Mouse (Mus musculus) B cell, adult 2 months (primary cell): ENCODE measurements at regions not wholly inside any gene's neighbourhood (a gene's known extent, or its start where the extent isn't known, plus 50 kb on each side); places are given as distances from the start of the nearest gene placed in this dataset.
A peak's percentile ranks its signal among the peaks of the same experiment; 100 is the strongest.

Experiments used
- DNase-seq, 2 experiments: peaks; one replicate each; pipeline ENCODE4 v3.0.0; 2022

DNA sequence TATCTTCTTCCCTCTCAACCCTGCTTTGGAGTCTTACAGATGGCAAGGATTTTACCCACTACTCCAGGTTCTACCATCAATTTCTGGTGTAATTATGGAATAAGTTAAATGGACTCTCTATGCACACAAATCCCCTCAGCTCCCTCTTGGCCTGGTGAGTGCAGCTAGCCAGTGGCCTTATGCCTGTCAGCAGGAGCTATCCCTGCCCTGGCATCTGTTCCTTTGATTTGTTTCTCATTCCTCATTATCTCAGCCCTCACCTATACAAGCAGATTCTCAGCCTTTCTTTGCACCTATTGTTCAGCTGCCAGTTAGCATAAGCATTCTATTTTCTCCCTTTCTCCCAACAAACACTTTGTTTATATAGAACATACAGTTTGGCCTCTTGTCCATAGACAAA, 150.3 kb downstream of the Rnf152 start:
- no peak for DNase-seq

DNA sequence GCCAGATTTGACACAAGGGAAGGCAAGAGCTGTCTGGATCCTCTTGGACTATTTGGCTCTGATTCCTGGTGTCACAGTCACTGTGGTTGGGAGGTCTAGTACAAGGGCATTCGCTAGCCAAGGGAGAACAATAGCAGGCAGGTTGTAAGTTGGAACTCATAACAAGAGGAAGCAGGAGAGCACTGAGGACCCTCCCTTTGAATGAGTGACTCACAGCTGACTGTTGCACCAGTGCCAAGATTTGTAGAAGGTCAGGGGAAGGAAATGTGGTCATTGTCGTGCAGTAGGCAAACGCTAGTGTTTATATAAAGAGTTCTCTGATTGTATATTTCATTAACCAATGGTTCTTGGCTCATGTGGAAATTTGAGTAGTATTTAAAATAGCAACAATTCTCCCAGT, 157.2 kb downstream of the Rnf152 start:
- DNase-seq = no peak

DNA sequence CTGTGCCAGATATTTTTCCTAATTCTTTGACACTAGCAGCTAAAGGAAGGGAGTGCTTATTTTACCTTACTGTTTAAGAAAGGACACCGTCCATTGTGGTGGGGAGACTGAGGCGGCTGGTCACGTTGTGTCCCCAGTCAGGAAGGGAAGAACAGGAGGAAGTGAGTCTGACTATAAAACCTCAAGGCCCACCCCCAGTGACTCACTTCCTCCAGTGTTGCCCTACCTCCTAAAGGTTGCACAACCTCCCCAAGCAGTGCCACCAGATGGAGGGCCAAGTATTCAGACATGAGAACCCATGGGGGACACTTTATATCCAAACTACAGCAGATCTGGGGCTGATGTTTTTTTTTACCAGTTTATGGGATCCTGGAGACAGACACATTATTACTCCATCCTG, 165.4 kb downstream of the Rnf152 start:
- DNase-seq = no peak

DNA sequence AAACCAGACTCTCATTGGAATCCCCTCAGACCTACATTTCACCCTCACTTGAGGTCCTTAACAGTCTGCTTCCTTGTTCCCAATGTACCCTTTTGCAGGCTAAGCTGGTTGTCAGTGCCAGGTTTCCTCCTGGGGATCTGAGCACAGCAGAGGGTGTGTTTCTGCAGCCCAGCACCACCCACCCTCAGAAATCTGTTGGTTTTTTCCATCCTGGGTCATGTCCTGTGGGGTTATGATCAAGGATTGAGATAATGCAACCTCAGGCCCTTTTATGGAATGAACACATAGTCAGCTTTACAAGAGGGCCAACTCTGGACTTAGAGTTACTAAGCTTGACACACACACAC, 167.6 kb downstream of the Rnf152 start:
- no peak for DNase-seq

DNA sequence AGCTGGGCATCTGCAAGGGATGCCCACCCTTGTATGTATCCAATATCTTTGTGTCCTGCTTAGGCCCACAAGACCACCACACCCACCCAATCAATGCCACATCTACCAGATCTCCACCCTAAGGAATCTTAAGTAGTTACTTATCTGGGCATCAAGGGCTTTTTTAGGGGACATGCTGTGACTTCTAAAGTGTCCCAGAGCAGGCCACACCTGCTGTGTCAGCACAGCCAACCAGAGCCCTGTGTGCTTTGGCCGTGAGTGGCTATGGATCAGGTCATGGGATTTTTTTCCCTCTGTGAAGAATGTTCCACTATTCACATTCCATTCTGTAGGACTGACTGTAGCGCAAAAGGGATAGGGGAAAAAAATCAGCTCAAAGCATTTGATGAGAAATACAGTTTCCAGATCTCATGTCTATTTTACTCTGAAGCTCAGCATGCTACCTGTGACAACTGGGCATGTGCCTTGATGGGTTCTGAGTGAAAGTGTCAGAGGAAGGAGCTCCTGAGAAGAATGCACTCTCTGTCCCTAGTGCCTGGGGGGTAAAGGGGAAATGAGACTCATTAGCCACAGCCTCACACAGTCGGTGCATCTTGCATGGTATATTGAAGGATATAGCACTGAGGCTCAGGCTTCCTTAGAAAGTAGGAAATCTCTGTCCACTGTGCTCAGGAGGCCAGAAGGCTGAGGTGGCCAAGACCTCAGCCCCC, 168.1 kb downstream of the Rnf152 start:
- no peak for DNase-seq

DNA sequence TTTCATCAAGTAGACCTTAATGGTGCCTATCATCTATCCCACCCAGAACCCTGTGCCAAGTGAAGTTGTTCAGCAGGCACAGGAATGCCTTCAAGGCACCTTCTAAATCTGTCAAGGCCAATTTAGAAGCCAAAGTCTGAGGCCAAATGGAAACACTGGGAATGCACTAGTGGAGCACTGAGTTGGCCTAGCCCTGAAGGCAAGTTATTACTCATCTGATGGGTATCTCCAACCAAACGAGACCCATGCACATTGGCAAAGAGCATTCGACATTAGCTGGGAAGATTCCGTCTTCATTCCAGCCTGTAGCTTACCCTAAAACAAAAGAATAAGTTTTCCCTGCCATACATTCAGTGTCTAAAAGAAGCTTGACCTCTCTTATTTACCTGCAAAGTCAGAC, 172.0 kb downstream of the Rnf152 start:
- DNase-seq = no peak

DNA sequence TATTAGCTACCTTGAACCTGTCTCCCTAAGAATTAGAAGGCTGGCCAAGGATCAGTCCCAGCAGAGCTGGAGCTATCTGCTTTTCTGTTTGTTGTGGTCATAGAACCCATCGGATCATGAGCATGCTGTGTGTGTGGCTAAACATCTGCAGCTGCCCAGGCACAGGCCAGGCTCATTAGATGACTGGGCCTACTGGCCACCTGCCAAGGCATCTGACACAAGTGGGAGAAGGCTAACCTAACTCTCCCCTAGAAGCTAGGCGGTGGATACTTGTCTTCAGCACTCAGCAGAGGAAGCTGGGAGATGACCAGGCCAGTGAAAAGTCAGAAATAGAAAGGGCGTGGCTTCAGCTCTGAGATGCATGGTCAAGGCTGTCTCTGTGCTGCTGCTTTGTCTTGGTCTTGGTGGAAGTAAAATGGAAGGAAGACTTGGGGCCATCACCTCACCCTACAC, 177.1 kb downstream of the Rnf152 start:
- no peak for DNase-seq

DNA sequence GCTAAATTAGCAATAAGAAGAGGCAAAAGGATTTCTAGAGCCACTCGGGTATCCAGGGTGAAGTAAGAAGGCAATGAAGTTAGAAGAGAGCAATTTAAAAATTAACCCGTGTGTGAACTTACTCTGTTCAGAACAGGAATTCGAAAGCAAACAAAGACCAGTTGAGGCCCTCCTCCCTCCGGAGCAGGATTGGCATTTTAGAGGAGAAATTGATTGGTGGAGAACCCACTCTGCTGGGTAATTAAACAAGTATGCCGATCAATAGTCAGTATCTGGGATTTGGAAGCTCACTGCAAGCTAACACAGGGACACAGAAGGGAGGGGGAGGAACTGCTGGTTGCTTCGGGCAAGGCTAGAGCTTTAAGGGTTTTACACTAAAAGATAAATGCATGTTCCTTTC, 177.7 kb downstream of the Rnf152 start:
- no peak for DNase-seq

DNA sequence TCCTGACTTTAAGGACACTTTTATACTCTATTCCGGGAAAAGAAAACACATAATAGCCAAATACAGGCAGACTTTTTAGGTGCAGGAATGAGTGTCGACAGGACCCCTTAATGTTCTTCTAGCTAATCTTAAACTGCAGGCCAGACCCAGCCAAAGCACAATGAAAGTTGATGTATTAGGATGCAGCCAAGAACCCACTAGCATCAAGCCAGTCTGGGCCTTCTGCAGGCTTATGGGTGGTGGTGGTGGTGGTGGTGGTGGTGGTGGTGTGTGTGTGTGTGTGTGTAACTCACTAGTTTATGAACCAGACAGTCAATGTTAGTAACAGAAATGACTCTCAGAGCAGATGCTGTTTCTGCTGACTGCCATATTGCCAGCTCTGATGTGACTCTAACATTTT, 178.6 kb downstream of the Rnf152 start:
- no peak for DNase-seq

DNA sequence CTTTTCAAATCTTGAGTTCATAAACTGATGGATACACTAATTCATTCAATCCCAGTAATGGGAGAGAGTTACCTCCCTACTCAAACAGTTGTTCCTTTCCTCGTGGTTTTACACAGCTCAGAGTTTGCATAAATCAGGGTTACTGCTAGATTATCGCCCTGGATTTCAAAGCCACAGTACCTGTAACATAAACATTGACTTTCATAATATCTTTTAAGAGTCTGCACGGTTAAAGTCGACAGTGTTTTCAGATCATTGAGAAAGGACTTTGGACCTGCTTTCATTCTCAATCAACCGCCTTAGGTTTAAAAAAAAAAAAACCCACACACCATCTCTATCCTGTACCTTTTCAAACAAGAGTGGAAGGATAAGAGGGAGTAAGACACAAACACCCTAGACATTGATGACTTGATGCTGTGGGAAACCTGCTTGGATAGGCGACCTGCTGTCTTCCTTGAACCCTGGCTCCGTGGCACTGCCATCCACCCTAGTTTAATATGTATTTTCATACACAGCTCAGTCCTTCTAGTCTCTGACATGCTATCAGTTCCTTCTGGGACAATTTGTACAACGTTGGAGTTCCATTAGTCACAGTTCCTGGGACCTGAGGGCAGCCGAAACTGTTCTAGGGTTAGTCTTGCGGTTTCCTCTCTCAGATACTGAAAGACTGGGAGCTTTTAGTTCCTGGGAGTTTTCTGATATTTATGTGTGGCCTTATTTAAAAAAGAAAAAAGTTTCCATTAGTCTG, 179.3 kb downstream of the Rnf152 start:
- DNase-seq = no peak

DNA sequence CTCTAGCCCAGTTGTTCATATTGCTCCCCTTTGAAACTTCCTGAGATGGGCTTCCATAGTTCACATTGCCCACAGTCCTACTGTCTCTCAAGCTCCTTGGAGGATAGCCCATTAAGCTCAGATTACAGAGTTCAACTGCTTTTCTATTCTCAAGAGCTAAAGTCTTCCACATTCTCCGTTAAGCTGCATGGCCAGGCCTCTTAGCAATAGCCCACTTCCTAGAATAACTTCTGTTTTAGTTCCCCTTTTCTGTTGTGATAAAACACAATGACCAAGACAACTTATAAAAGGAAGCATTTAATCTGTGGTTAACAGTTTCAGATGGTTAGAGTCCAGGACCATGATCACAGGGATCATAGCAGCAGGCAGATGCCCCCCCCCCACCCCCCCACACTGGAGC, 185.5 kb downstream of the Rnf152 start:
- DNase-seq = peak; percentile 8 to 19

DNA sequence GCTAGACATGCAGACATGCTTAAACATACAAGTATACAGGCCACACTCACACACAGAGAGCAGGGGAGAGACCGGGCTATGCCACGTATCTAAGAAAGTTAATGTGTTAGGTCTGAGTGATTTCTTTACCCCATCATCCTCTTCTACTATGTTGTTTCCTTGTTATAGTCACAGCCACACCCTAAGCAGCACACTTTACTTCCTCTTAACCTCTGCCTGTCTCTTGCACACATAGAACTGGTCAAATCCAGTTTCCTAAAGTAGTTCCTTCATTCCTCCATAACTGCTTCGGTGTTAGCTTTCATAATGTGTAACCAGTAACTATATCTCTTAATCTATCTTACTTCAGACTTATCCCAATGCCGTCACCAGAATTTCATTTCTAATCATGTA, 186.4 kb downstream of the Rnf152 start:
- peak in 1 of 2 experiments; percentile 8 for DNase-seq

DNA sequence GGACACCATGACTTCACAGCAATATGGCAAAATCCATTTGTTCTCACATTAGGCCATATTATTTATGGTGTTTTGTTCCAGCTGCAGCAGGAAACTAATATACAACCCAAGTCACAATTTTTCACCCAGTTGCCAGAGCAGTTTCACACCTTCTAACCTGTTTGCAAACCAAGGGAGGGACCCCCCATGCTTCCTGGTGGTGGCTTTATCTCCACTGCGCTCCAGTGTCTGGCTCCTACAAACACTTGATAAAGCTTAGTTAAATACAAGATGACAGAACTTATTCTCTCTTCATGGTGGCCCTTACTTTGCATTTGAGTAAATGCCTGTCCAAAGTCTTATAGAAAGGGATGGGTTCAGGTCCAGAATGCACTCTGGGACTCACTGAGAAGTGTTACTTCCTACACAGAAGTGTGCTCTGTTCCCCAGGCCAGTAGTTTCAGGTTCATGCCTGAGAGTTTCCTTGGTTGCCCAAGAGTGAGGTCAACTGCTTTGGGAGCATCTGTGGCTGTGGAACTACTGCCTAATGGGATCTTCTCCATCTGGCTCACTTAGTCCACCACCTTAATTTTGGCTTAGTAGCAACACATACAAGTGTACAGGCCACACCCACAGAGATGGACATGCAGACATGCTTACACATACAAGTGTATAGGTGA, 186.9 kb downstream of the Rnf152 start:
- peak in 1 of 2 experiments; percentile 3 for DNase-seq

DNA sequence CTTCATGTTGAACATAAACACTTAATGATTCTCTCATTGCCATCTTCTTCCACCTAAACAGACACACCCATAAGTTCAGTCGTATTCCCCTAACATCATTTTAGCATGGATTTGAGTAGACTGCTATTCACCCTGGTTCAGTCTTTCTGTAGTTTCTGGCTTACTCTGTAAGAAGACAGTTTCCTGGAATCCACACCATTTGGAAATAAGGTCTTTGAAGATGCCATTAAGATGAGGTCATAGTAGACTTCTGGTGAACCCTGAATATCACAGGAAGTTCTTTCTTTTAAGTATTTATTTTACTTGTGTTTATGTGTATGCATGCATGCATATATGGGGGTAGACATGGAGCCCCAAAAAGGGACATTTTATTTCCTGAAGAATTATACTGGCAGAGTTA, 187.7 kb downstream of the Rnf152 start:
- DNase-seq = no peak

DNA sequence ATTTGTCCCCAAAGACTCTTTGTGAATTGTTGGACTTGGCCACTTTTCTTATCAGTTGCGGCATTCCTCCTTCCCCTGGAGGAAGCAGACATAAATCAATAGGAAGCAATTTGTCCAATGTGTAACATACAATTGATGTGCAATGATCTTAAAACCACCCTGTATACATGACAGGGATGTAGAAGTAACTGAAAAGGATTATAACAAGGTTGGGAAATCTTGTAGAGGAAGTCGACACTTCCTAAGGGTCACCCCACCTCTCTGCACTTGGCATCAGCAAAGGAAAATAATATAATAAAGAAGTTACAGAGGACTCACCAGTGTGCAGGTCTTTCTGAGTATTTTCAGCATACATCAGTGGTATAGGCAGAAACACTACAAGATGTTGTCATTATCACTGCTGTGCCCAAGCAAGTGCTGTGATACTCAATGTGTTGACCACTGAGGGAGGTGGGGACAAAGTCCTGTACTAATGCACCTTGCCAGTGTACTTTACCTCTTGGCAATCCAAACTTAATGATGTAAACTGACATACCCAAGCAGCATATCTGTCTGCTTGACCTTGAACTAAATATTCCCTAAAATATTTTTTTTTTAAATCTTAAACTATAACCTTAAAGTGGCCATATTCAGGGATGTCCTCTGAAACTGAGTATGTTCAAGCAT, 198.9 kb downstream of the Rnf152 start:
- DNase-seq = no peak

DNA sequence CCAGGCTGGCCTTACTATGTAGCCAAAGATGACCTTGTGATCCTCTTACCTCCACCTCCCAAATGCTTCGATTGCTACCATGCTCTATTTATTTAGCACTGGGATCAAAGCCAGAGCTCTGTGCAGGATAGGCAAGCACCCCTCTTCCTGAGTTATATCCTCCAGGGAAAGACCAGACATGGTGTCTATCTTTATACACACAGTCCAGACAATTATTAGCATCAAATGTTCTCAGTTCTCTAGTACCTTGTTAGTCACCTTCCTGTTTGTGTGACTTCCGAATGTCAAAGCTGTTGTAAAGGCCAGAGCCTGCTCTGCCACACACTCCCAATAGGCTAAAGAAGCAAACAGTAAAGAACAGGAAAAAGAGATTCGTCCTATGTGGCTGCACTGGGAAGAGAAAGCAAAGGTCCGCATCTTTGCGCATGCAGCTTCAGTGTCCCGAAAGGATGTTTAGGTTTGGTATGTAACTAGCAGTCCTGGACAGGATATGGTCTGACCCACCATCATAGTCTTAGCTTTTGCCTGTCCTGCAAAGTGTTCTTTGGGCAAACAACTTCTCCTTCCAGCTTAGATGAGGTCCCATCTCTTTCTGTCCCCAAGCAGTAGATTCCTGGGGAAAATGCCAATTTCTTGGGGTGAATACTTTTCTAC, 204.2 kb downstream of the Rnf152 start:
- DNase-seq = no peak

DNA sequence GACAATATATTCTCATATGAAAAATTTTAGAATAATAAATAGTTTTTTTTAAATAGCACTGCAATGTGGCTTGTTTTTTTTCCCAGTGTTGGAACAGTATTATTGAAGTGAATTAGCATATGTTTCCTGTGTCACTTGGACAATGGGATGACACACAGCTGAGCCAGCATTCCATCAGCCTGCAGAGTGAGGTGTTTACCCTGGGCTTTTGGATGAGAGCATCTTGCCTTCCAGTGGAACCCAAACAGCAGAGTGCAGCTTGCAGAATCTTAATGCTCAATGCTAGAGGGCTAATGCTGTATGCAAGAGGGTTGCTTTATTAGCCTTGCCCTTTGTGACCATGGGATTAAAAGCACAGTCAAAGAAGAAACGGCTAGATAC, 205.1 kb downstream of the Rnf152 start:
- no peak for DNase-seq

DNA sequence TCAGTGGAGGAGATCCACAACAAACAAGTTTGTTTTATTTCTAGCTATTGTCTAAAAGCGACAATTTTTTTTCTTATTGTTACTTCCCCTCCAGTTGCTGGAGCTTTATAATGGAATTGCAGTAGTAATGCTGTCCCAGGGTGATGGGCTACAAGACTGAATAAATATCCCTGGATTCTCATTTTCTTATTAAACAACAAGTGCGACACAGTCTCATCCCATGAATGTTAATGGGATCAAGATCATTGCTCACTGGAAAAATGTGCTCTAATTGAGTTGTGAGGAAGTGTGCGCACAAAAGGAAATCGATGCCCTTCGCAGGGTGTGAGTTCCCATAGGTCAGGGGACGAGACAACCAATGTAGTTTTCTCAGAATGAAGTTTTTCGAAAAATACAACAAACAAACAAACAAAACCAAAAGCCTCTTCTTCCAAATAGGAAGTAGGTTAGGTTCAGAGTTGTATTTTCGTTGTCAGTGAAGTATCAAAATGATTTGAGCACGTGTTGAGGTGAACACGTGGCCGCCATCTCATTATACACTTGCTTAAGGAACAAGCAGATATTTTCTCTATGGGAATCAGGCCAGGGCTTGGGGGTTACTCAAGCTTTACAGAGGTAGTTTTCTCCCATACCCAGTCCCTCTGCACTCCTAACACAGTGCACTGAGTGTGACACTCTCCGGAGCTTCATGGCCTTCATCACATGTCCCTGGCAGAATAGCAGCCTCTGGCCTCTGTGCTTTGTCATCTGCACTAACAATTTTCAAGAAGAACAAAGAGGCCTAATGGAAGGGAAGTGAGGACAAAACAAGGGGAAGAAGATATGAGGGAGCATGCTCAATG, 205.7 kb downstream of the Rnf152 start:
- DNase-seq = no peak

DNA sequence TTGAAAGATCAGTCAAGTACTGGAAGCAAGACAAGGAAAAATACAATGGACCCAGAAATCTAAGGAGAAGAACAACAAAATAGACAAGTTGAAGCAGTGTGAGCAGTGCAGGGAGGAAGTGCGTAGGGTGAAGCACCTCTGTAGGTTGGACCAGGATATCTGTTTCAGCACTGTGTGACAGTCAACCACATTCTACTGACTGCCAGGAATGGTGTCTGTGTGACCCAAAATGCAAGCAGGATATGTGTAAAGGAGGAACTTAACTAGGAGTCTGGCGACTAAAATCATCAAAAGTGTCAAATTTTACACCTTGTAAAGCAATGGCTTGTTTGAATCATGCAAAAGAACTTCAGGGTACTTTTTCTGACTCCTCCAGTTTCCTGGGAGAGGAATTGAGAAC, 207.7 kb downstream of the Rnf152 start:
- DNase-seq = no peak

DNA sequence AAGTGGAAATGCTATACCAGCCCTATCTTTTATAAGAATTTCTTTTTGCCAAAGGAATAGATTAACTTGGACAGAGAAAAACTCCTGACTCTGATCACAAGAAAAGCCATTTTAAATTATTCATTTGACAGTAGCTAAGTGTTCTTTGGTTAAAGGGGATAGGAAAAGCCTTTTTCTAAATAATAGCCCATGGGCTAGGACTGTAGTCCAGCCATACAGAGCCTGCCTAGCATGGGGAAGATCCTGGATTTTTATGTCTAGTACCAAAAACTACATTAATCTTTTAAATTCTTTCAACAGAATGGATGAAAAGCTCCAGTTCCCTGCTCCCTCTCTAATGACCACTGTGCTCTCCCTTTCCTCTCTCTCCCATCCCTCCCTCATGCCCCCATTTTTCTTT, 208.5 kb downstream of the Rnf152 start:
- DNase-seq = no peak

DNA sequence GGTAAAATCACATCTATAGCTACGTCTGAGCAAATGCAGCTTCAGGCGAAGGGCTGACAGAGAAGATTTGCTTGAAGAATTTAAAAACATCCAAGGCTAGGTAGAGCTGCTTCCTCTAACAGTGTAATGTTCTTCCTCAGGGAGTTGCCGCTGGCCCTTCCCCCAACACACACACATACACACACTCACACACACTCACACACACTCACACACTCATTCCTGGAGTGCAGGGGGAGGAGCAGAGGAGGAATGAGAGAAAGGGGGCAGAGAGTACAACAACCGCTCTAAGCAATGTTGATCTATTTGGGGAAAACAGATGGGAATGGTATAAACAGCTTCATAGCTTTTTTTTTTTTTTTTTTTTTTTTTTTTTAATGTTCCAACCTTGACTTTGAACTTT, 232.6 kb downstream of the Rnf152 start:
- DNase-seq = no peak

DNA sequence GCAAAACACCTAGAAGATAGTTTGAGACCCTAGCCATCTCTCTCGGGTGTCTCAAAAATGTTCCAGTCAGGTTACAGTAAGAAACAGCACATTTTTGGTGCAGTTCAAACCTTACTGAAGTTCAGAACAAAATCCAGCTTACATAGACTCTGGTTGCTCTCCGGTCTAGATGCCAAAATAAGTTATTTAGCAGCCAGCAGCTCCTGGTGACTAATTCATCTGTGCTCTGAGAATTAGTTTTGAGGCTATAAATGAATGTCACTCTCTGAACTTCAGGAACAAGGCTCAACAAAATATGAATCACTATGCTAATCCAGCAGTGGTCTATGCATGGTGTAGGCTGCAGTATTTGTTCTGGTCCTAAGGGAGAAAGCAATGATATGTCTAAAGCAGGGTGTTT, 238.6 kb downstream of the Rnf152 start:
- no peak for DNase-seq
